Mouse (Mus musculus) intestine, postnatal 0 days (tissue): ENCODE measurements at regions not wholly inside any gene's neighbourhood (a gene's known extent, or its start where the extent isn't known, plus 50 kb on each side); places are given as distances from the start of the nearest gene placed in this dataset.

Experiments
- ATAC-seq: fragments of 200-750 bp; cut with Nextera tagmentation; 2 replicates; pipeline ENCODE4 v1.8.0; 2017; ENCODE audit warnings: mild to moderate bottlenecking, moderate TSS enrichment, moderate library complexity
- H3K27ac ChIP-seq: fragments of 300-500 bp; sonication (generic); 2 replicates; pipeline ENCODE4 v1.5.1; 2014; ENCODE audit warnings: mild to moderate bottlenecking, low read depth, low read length, moderate library complexity
- H3K27me3 ChIP-seq: fragments of 300-500 bp; sonication (generic); replicated peaks from 2 replicates; pipeline ENCODE4 v1.6.1; 2014; ENCODE audit warnings: low read length, mixed read lengths; ENCODE audit not compliant: control insufficient read depth, insufficient read depth
- H3K36me3 ChIP-seq: fragments of 300-500 bp; sonication (generic); 2 replicates; pipeline ENCODE4 v1.6.1; 2014; ENCODE audit warnings: mild to moderate bottlenecking, moderate library complexity; ENCODE audit not compliant: control insufficient read depth, insufficient read depth
- H3K4me1 ChIP-seq: fragments of 300-500 bp; sonication (generic); replicated peaks from 2 replicates; pipeline ENCODE4 v1.6.1; 2014; ENCODE audit warnings: antibody characterized with exemption, low read length, mixed read lengths; ENCODE audit not compliant: control insufficient read depth, insufficient read depth
- H3K4me2 ChIP-seq: fragments of 300-500 bp; sonication (generic); replicated peaks from 2 replicates; pipeline ENCODE4 v1.6.1; 2014; ENCODE audit warnings: low read depth, mild to moderate bottlenecking, moderate library complexity
- H3K4me3 ChIP-seq: fragments of 300-500 bp; sonication (generic); 2 replicates; pipeline ENCODE4 v1.5.1; 2014; ENCODE audit warnings: low read depth, low read length
- H3K9ac ChIP-seq: fragments of 300-500 bp; sonication (generic); 2 replicates; pipeline ENCODE4 v1.6.1; 2014; ENCODE audit warnings: mild to moderate bottlenecking, low read depth, low read length
- H3K9me3 ChIP-seq: fragments of 300-500 bp; sonication (generic); 2 replicates; pipeline ENCODE4 v1.6.1; 2016; ENCODE audit warnings: mixed run types; ENCODE audit not compliant: control insufficient read depth
- CTCF ChIP-seq: sonication (generic); IDR thresholded peaks from 2 replicates; pipeline ENCODE4 v1.5.1; 2016; ENCODE audit warnings: low read depth, mild to moderate bottlenecking, control low read depth, antibody characterized with exemption, moderate library complexity
- WGBS: fragments of 180-500 bp; shearing (Covaris S2); extraction: QIAGEN DNeasy Blood & Tissue Kit; methylation state at CpG from one replicate; pipeline ENCODE4 v1.1.7; 2014; 5-methylcytosine and 5-hydroxymethylcytosine counted together

GRCm38 (mm10) chr12:109711946-109712345, 111.8 kb upstream of the Rtl1 start:
- ATAC-seq, result no peak
- Histone ChIP-seq H3K9ac (no peak overlapping the region), H3K4me2 (no peak overlapping the region), H3K4me1 (no peaks in the 10 kb centered on the region), H3K27me3 (no peaks in the 10 kb centered on the region), H3K9me3 (no peaks in the 10 kb centered on the region), H3K4me3 (no peak overlapping the region), H3K36me3 (no peaks in the 10 kb centered on the region), H3K27ac (no peak overlapping the region)
- no peak for TF ChIP-seq CTCF
- WGBS, result 91% methylated on average over 7 of the region's 7 CpGs

GRCm38 (mm10) chr12:109712386-109712785, 112.3 kb upstream of the Rtl1 start:
- H3K4me3 ChIP-seq, result no peak overlapping the region
- H3K9me3 ChIP-seq, result no peaks in the 10 kb centered on the region
- no peak for TF ChIP-seq CTCF
- no peak overlapping the region for H3K9ac ChIP-seq
- H3K4me1 ChIP-seq, result no peaks in the 10 kb centered on the region
- no peaks in the 10 kb centered on the region for H3K36me3 ChIP-seq
- H3K4me2 ChIP-seq, result no peak overlapping the region
- WGBS, result 89% methylated on average over 16 of the region's 16 CpGs
- H3K27ac ChIP-seq, result no peak overlapping the region
- H3K27me3 ChIP-seq, result no peaks in the 10 kb centered on the region
- no peak for ATAC-seq

- no peak overlapping the region for H3K4me3 ChIP-seq
- no peak overlapping the region for H3K4me2 ChIP-seq
- ATAC-seq, result no peak
- TF ChIP-seq CTCF, result no peak
- H3K4me1 ChIP-seq, result no peaks in the 10 kb centered on the region
- no peak overlapping the region for H3K9ac ChIP-seq
- H3K9me3 ChIP-seq, result no peaks in the 10 kb centered on the region
- no peaks in the 10 kb centered on the region for H3K27me3 ChIP-seq
- H3K27ac ChIP-seq, result no peak overlapping the region
- 89% methylated on average over 3 of the region's 3 CpGs for WGBS
- H3K36me3 ChIP-seq, result no peaks in the 10 kb centered on the region
Measured at GRCm38 (mm10) chr12:109713041-109713440, 112.9 kb upstream of the Rtl1 start.

GRCm38 (mm10) chr12:109714061-109714460, 113.9 kb upstream of the Rtl1 start:
- H3K4me2 ChIP-seq, result no peak overlapping the region
- H3K4me1 ChIP-seq, result no peaks in the 10 kb centered on the region
- no peak overlapping the region for H3K27ac ChIP-seq
- no peak overlapping the region for H3K9ac ChIP-seq
- no peaks in the 10 kb centered on the region for H3K36me3 ChIP-seq
- no peak for ATAC-seq
- 93% methylated on average over 5 of the region's 5 CpGs for WGBS
- H3K4me3 ChIP-seq, result no peak overlapping the region
- H3K9me3 ChIP-seq, result no peaks in the 10 kb centered on the region
- H3K27me3 ChIP-seq, result no peaks in the 10 kb centered on the region
- TF ChIP-seq CTCF, result no peak

GRCm38 (mm10) chr12:109716991-109717390, 116.9 kb upstream of the Rtl1 start:
- ATAC-seq, result no peak
- Histone ChIP-seq H3K4me2 (no peak overlapping the region), H3K4me1 (no peaks in the 10 kb centered on the region), H3K27ac (no peak overlapping the region), H3K9ac (no peak overlapping the region), H3K9me3 (no peaks in the 10 kb centered on the region), H3K27me3 (no peaks in the 10 kb centered on the region), H3K4me3 (no peak overlapping the region), H3K36me3 (no peaks in the 10 kb centered on the region)
- 91% methylated on average over 20 of the region's 20 CpGs for WGBS
- no peak for TF ChIP-seq CTCF

GRCm38 (mm10) chr12:109718036-109718435, 117.9 kb upstream of the Rtl1 start:
- H3K36me3 ChIP-seq, result peaks cover 3% of the 10 kb centered on the region; the same call in 1 of the 2 replicates
- H3K4me2 ChIP-seq, result no peak overlapping the region
- no peak overlapping the region for H3K27ac ChIP-seq
- no peaks in the 10 kb centered on the region for H3K9me3 ChIP-seq
- ATAC-seq, result no peak
- no peak overlapping the region for H3K4me3 ChIP-seq
- no peak for TF ChIP-seq CTCF
- H3K9ac ChIP-seq, result no peak overlapping the region
- no peaks in the 10 kb centered on the region for H3K4me1 ChIP-seq
- 93% methylated on average over 9 of the region's 9 CpGs for WGBS
- no peaks in the 10 kb centered on the region for H3K27me3 ChIP-seq

GRCm38 (mm10) chr12:109738201-109738600, 138.1 kb upstream of the Rtl1 start:
- no peak overlapping the region for H3K4me3 ChIP-seq
- WGBS, result 90% methylated on average over 10 of the region's 10 CpGs
- no peaks in the 10 kb centered on the region for H3K9me3 ChIP-seq
- no peak for ATAC-seq
- H3K36me3 ChIP-seq, result no peaks in the 10 kb centered on the region
- TF ChIP-seq CTCF, result no peak
- H3K27me3 ChIP-seq, result no peaks in the 10 kb centered on the region
- no peak overlapping the region for H3K9ac ChIP-seq
- no peak overlapping the region for H3K27ac ChIP-seq
- no peak overlapping the region for H3K4me2 ChIP-seq
- H3K4me1 ChIP-seq, result no peaks in the 10 kb centered on the region
